In genomic region chr1:169917115-169917796, GRCm38 (mm10) we compare ENCODE assay signal across 14 mouse cellular contexts. TPM values are rescaled to one million over a fixed set of nuclear protein-coding genes. Genes with fewer than 3 reads are reported as not detected.
DNase-seq lines count a peak whose midpoint lies in the region; ATAC-seq and TF ChIP-seq lines count a peak whose summit lies in the region.
"Had no signal": no experiment of that assay in that cellular context is flagged by ENCODE, and none has a peak within 500 bp of the region (broad histone marks: within the 10 kb centered on the region; RNA-seq: fewer than 3 reads in every experiment).

No protein-coding gene starts in this region.

- WGBS in heart, adult 2 months: 61% methylated on average over 9 of the region's 9 CpGs
- 48% methylated on average over 9 of the region's 9 CpGs for WGBS in heart, embryonic 10.5 days
- 63% methylated on average over 9 of the region's 9 CpGs for WGBS in midbrain, embryonic 16.5 days
- 70% methylated on average over 9 of the region's 9 CpGs for WGBS in midbrain, embryonic 15.5 days
- 37% methylated on average over 9 of the region's 9 CpGs for WGBS in limb, embryonic 14.5 days

- no peaks in the 10 kb centered on the region for H3K36me3 ChIP-seq in heart, adult 2 months (ENCODE audit: control insufficient read depth, insufficient read depth, low read length)
- H3K36me3 ChIP-seq in heart, embryonic 10.5 days: no peaks in the 10 kb centered on the region
- no peaks in the 10 kb centered on the region for H3K36me3 ChIP-seq in midbrain, embryonic 16.5 days (ENCODE audit: control insufficient read depth, insufficient read depth, low read length)
- no peaks in the 10 kb centered on the region for H3K36me3 ChIP-seq in midbrain, embryonic 15.5 days (replicated peaks)
- H3K36me3 ChIP-seq in limb, embryonic 14.5 days (ENCODE audit: control insufficient read depth, insufficient read depth, low read length): no peaks in the 10 kb centered on the region
- H3K36me3 ChIP-seq: hindbrain, embryonic 12.5 days had no signal

- H3K79me2 ChIP-seq in heart, adult 2 months (replicated peaks; ENCODE audit: control insufficient read depth, insufficient read depth, low read length): no peaks in the 10 kb centered on the region

- TF ChIP-seq POLR2A in heart, adult 2 months (IDR thresholded peaks at IDR 0.05; ENCODE audit: insufficient read depth, low read depth, low read length): no peak
- TF ChIP-seq POLR2A in limb, embryonic 14.5 days (IDR thresholded peaks at IDR 0.05; ENCODE audit: borderline replicate concordance, extremely low read depth, insufficient read depth, insufficient read length): no peak

- H3K4me2 ChIP-seq in midbrain, embryonic 16.5 days (ENCODE audit: low read length): no peak overlapping the region
- no peak overlapping the region for H3K4me2 ChIP-seq in midbrain, embryonic 15.5 days
- H3K4me2 ChIP-seq in limb, embryonic 14.5 days (replicated peaks; ENCODE audit: low read depth, low read length, severe bottlenecking): no peak overlapping the region
- H3K4me2 ChIP-seq: hindbrain, embryonic 12.5 days; liver, embryonic 11.5 days had no signal

- intact Hi-C loops in heart, adult 2 months (cut with DNase I): loop anchor here (10.0 kb wide), 1 partner anchor 172 kb away; the partner anchor contains the start of gene Rgs4

- H3K4me1 ChIP-seq in heart, adult 2 months (ENCODE audit: control insufficient read depth, insufficient read depth, low read length): no peaks in the 10 kb centered on the region
- peaks cover 8% of the 10 kb centered on the region; the same call in 1 of the 2 replicates for H3K4me1 ChIP-seq in heart, embryonic 10.5 days
- no peaks in the 10 kb centered on the region; the same call in 1 of the 2 replicates for H3K4me1 ChIP-seq in midbrain, embryonic 16.5 days (ENCODE audit: control insufficient read depth, insufficient read depth, low read length)
- 0 out of 2 replicates have a peak, but pooled peaks cover 3% of the 10 kb centered on the region for H3K4me1 ChIP-seq in midbrain, embryonic 15.5 days
- peaks cover 10% of the 10 kb centered on the region for H3K4me1 ChIP-seq in limb, embryonic 14.5 days (ENCODE audit: control insufficient read depth, insufficient read depth, low read length)

- H3K27ac ChIP-seq in heart, adult 2 months: peak overlapping the region; percentile 43
- H3K27ac ChIP-seq in heart, embryonic 10.5 days: no peak overlapping the region
- H3K27ac ChIP-seq in midbrain, embryonic 16.5 days (ENCODE audit: low read length): peak overlapping the region; percentile 18; the same call in 1 of the 2 replicates
- H3K27ac ChIP-seq in midbrain, embryonic 15.5 days: no peak overlapping the region
- no peak overlapping the region for H3K27ac ChIP-seq in limb, embryonic 14.5 days (replicated peaks; ENCODE audit: low read depth, low read length)
- H3K27ac ChIP-seq: hindbrain, embryonic 12.5 days had no signal

- H3K27me3 ChIP-seq in heart, adult 2 months (ENCODE audit: control insufficient read depth, insufficient read depth, low read length): no peaks in the 10 kb centered on the region
- H3K27me3 ChIP-seq in heart, embryonic 10.5 days (ENCODE audit: insufficient read depth, poor library complexity, severe bottlenecking): peaks cover 5% of the 10 kb centered on the region
- peaks cover 5% of the 10 kb centered on the region; the same call in 1 of the 2 replicates for H3K27me3 ChIP-seq in midbrain, embryonic 16.5 days (ENCODE audit: control insufficient read depth, insufficient read depth, low read depth, low read length)
- no peaks in the 10 kb centered on the region; the same call in 1 of the 2 replicates for H3K27me3 ChIP-seq in midbrain, embryonic 15.5 days (replicated peaks)
- H3K27me3 ChIP-seq in limb, embryonic 14.5 days (ENCODE audit: control insufficient read depth, insufficient read depth, low read length): no peaks in the 10 kb centered on the region
- H3K27me3 ChIP-seq: Patski had no signal

- DNase-seq in heart, adult 2 months: no peak
- no peak for DNase-seq in heart, embryonic 10.5 days (ENCODE audit: low spot score)
- DNase-seq in limb, embryonic 14.5 days (ENCODE audit: low spot score): no peak
- DNase-seq in layer of hippocampus, adult 9-11 months: no peak
- DNase-seq in urinary bladder, adult 2 months (ENCODE audit: low spot score): no peak

- H3K9me3 ChIP-seq in heart, embryonic 10.5 days: no peaks in the 10 kb centered on the region
- no peaks in the 10 kb centered on the region for H3K9me3 ChIP-seq in midbrain, embryonic 16.5 days (replicated peaks; ENCODE audit: control insufficient read depth, low read length, poor library complexity, severe bottlenecking)
- H3K9me3 ChIP-seq in midbrain, embryonic 15.5 days: no peaks in the 10 kb centered on the region
- no peaks in the 10 kb centered on the region for H3K9me3 ChIP-seq in limb, embryonic 14.5 days (ENCODE audit: control insufficient read depth, low read length)
- H3K9me3 ChIP-seq: hindbrain, embryonic 12.5 days had no signal

- no peak for TF ChIP-seq CTCF in heart, adult 2 months (IDR thresholded peaks at IDR 0.05)

- no peak for ATAC-seq in midbrain, embryonic 16.5 days
- ATAC-seq in midbrain, embryonic 15.5 days (replicated peaks): no peak
- ATAC-seq in limb, embryonic 14.5 days (ENCODE audit: low FRiP score, low read depth): peak; percentile 12; the same call in 1 of the 2 replicates
- ATAC-seq in erythroblast, adult 5-6 weeks (replicated peaks; ENCODE audit: low FRiP score, poor library complexity, severe bottlenecking): no peak

- H3K9ac ChIP-seq in heart, adult 2 months (ENCODE audit: low read depth, low read length): no peak overlapping the region
- 0 out of 2 replicates have a peak overlapping the region, but pooled peaks have one; percentile 4 for H3K9ac ChIP-seq in midbrain, embryonic 16.5 days (ENCODE audit: low read depth, low read length)
- H3K9ac ChIP-seq in midbrain, embryonic 15.5 days: no peak overlapping the region
- H3K9ac ChIP-seq in limb, embryonic 14.5 days (ENCODE audit: low read depth, low read length, severe bottlenecking): no peak overlapping the region
- H3K9ac ChIP-seq: hindbrain, embryonic 12.5 days had no signal

- no peak for TF ChIP-seq EP300 in heart, adult 2 months (IDR thresholded peaks at IDR 0.05; ENCODE audit: insufficient read depth, low read depth, low read length)

- no peak overlapping the region for H3K4me3 ChIP-seq in heart, adult 2 months
- no peak overlapping the region for H3K4me3 ChIP-seq in heart, embryonic 10.5 days
- H3K4me3 ChIP-seq in midbrain, embryonic 16.5 days (ENCODE audit: low read depth, low read length): no peak overlapping the region
- H3K4me3 ChIP-seq in midbrain, embryonic 15.5 days: no peak overlapping the region
- H3K4me3 ChIP-seq in limb, embryonic 14.5 days (replicated peaks; ENCODE audit: low read length): no peak overlapping the region
- H3K4me3 ChIP-seq: hindbrain, embryonic 12.5 days; myocyte had no signal

RNA-seq across cellular contexts. Expression of gene Ccdc190, which starts 11.2 kb away (rescaled TPM):
- total RNA-seq in heart, adult 2 months (2021): under 1 TPM in 1 of 2 experiments, not detected in 1; 0.29 TPM
- polyA plus RNA-seq in heart, adult 2 months (2012; rRNA removed): 0.16 TPM in 1 of 2 replicates, not detected in the other
- polyA plus RNA-seq in heart, embryonic 10.5 days (2016; fragmentation: Nextera tagmentation; extraction: Ambion mirVana): not detected in 2 replicates
- 3.7 and 5.7 TPM in 2 replicates for polyA plus RNA-seq in midbrain, embryonic 16.5 days (2015; fragmentation: Nextera tagmentation; extraction: Ambion mirVana)
- polyA plus RNA-seq in midbrain, embryonic 15.5 days (2015; fragmentation: Nextera tagmentation; extraction: Ambion mirVana): 3.3 and 4.4 TPM in 2 replicates
- 0.20 and 0.24 TPM in 2 replicates for polyA plus RNA-seq in limb, embryonic 14.5 days (2012; rRNA removed)
- 0.28 TPM in 1 of 2 replicates, not detected in the other for polyA plus RNA-seq in limb, embryonic 14.5 days (2014; fragmentation: Nextera tagmentation; extraction: Ambion mirVana)
- not detected in 2 replicates for total RNA-seq in erythroblast, adult 5-6 weeks (2015; ENCODE audit: low replicate concordance)
- not detected in 2 replicates for total RNA-seq in erythroblast, adult 5-6 weeks (2017; ENCODE audit: low replicate concordance)
- 0.11 and 0.19 TPM in 2 replicates for polyA plus RNA-seq in urinary bladder, adult 2 months (2012; rRNA removed)
- total RNA-seq: gastrocnemius, postnatal 4 days had no signal
- polyA plus RNA-seq: heart, embryonic 14.5 days; liver, embryonic 11.5 days; myocyte had no signal

RNA-seq across cellular contexts. Expression of gene Hsd17b7, which starts 51.8 kb away (rescaled TPM):
- total RNA-seq in heart, adult 2 months (2021): 10 to 100 TPM; 14.2 to 14.4 TPM
- polyA plus RNA-seq in heart, adult 2 months (2012; rRNA removed): 13.1 and 13.2 TPM in 2 replicates
- 27.8 and 30.4 TPM in 2 replicates for polyA plus RNA-seq in heart, embryonic 10.5 days (2016; fragmentation: Nextera tagmentation; extraction: Ambion mirVana)
- polyA plus RNA-seq in midbrain, embryonic 16.5 days (2015; fragmentation: Nextera tagmentation; extraction: Ambion mirVana): 24.7 and 26.6 TPM in 2 replicates
- 19.5 and 19.9 TPM in 2 replicates for polyA plus RNA-seq in midbrain, embryonic 15.5 days (2015; fragmentation: Nextera tagmentation; extraction: Ambion mirVana)
- 10.7 and 13.1 TPM in 2 replicates for polyA plus RNA-seq in limb, embryonic 14.5 days (2012; rRNA removed)
- 14.6 and 19.2 TPM in 2 replicates for polyA plus RNA-seq in limb, embryonic 14.5 days (2014; fragmentation: Nextera tagmentation; extraction: Ambion mirVana)
- 0.77 and 1.7 TPM in 2 replicates for total RNA-seq in erythroblast, adult 5-6 weeks (2015; ENCODE audit: low replicate concordance)
- total RNA-seq in erythroblast, adult 5-6 weeks (2017; ENCODE audit: low replicate concordance): 0.60 and 0.98 TPM in 2 replicates
- polyA plus RNA-seq in urinary bladder, adult 2 months (2012; rRNA removed): 6.1 and 9.3 TPM in 2 replicates

Comparison
In these comparisons a context has a peak if more than half of its experiments do, and no peak if none do; other contexts are left out.
1. H3K27ac ChIP-seq: peak in heart, adult 2 months (single experiment) and midbrain, embryonic 16.5 days (single experiment); none in heart, embryonic 10.5 days (single experiment), midbrain, embryonic 15.5 days (single experiment) and limb, embryonic 14.5 days (single experiment).